Mouse (Mus musculus): Measurements from ENCODE around the gene Tuba1b.
A peak's percentile ranks its signal among the peaks of the same experiment; 100 is the strongest.

DNA sequence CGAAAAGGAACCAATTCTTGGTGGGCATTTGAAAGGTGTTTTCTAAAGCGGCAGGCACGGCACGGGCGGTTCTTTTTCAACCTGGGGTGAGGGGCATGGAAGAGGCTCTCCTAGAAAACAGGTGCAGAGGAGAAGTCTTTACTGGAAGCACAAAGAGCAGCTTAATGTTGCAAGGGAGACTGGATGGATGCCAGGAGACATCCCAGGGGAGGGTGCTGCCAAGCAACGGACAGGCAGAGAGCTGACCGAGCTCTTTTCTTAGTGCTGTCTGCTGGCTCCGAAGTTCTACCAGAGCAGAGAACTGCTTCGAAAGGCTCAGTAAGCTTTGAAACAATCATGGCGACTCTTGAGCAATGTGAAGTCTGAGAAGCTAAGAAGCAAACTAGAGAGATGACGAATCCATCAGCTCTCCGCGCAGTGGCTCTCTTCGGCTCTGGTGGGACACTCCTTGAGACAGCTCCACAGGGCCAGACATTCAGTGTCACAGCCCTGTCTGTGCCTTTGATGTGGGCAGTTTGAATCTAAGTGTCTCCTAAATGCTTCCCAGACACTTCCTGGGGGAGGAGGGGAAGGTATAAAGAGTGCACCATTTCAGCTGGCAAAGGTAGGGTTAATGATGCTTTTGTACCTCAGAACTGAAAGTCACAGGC lies 43.5 kb upstream of the Tuba1b start:
- no peak for TF ChIP-seq CTCF (IDR thresholded peaks at IDR 0.05; ENCODE audit: low read depth)
- TF ChIP-seq EP300 (IDR thresholded peaks at IDR 0.05; ENCODE audit: low read depth): 0 out of 2 replicates have a peak, but pooled peaks have one; percentile 2

Measured in heart, postnatal 0 days (tissue).